Mouse (Mus musculus) CH12.LX (cell line): ENCODE measurements at regions not wholly inside any gene's neighbourhood (a gene's known extent, or its start where the extent isn't known, plus 50 kb on each side); places are given as distances from the start of the nearest gene placed in this dataset.

Experiments used
- DNase-seq: peaks from one replicate; pipeline ENCODE4 v3.0.0-alpha.2; 2013; ENCODE audit errors: extremely low read depth
- H3K27ac ChIP-seq: 2 replicates; pipeline ENCODE4 v1.5.1; 2012; ENCODE audit warnings: low read depth, mild to moderate bottlenecking, control low read depth, moderate library complexity; ENCODE audit not compliant: insufficient read depth
- H3K27me3 ChIP-seq: replicated peaks from 2 replicates; pipeline ENCODE3; 2012; ENCODE audit warnings: inconsistent platforms
- H3K36me3 ChIP-seq, 2 experiments: replicated peaks in 1 of 2; 2 replicates each; pipeline versions ENCODE3 to v1.6.1; 2012; ENCODE audit warnings: inconsistent platforms in 1 of 2, low read length in 1 of 2, mild to moderate bottlenecking in 1 of 2, mixed read lengths in 1 of 2, moderate library complexity in 1 of 2; ENCODE audit not compliant: control insufficient read depth in 1 of 2, insufficient read depth in 1 of 2
- H3K4me1 ChIP-seq, 2 experiments: 2 replicates each; pipeline ENCODE4 v1.6.1; 2012; ENCODE audit warnings: inconsistent platforms in 1 of 2, moderate library complexity in 1 of 2; ENCODE audit not compliant: insufficient read depth in 2 of 2, control insufficient read depth in 1 of 2
- H3K4me2 ChIP-seq: 2 replicates; pipeline ENCODE4 v1.6.1; 2012; ENCODE audit warnings: low read depth, mild to moderate bottlenecking, control low read depth; ENCODE audit not compliant: poor library complexity, insufficient read depth, severe bottlenecking
- H3K4me3 ChIP-seq, 3 experiments: fragments of 150-350 bp in 1 of 3; sonication (generic) in 1 of 3; replicated peaks in 1 of 3; 2 replicates each; pipeline versions ENCODE3 to v1.5.1; 2011 to 2012; ENCODE audit warnings: low read depth in 2 of 3, low read length in 2 of 3, mild to moderate bottlenecking in 2 of 3, moderate library complexity in 2 of 3, control low read depth in 1 of 3, improper control_type of control experiment in 1 of 3, inconsistent platforms in 1 of 3, mixed read lengths in 1 of 3; ENCODE audit not compliant: poor library complexity in 1 of 3
- H3K79me2 ChIP-seq: replicated peaks from 2 replicates; pipeline ENCODE4 v1.6.1; 2012; ENCODE audit warnings: mild to moderate bottlenecking, moderate library complexity; ENCODE audit not compliant: control insufficient read depth, poor library complexity, insufficient read depth, severe bottlenecking; ENCODE audit errors: extremely low read depth
- H3K9ac ChIP-seq: 2 replicates; pipeline ENCODE4 v1.6.1; 2012; ENCODE audit warnings: low read depth, mild to moderate bottlenecking, control low read depth, moderate library complexity; ENCODE audit not compliant: insufficient read depth
- H3K9me3 ChIP-seq: replicated peaks from 2 replicates; pipeline ENCODE3; 2012; ENCODE audit warnings: low read length, inconsistent platforms, mixed read lengths
- CTCF ChIP-seq, 2 experiments: IDR thresholded peaks in 1 of 2; conservative IDR thresholded peaks in 1 of 2; 2 replicates each; pipeline ENCODE4 v1.5.1; 2011 to 2012; ENCODE audit warnings: low read depth in 2 of 2, low read length in 2 of 2, improper control_type of control experiment in 1 of 2, inconsistent platforms in 1 of 2, mild to moderate bottlenecking in 1 of 2, moderate library complexity in 1 of 2
- E2F4 ChIP-seq: IDR thresholded peaks from 2 replicates; pipeline ENCODE4 v1.6.1; 2011; ENCODE audit warnings: low read depth, low read length, improper control_type of control experiment; ENCODE audit not compliant: insufficient replicate concordance
- GABPA ChIP-seq: IDR thresholded peaks from 2 replicates; pipeline ENCODE4 v1.6.1; 2012; ENCODE audit warnings: low read depth, low read length, improper control_type of control experiment, inconsistent platforms; ENCODE audit not compliant: insufficient replicate concordance
- HCFC1 ChIP-seq: IDR thresholded peaks from 2 replicates; pipeline ENCODE4 v1.6.1; 2012; ENCODE audit warnings: low read depth, mild to moderate bottlenecking, inconsistent platforms, low read length, improper control_type of control experiment
- IRF4 ChIP-seq: IDR thresholded peaks from 2 replicates; pipeline ENCODE4 v1.6.1; 2014; ENCODE audit warnings: low read depth, mild to moderate bottlenecking, inconsistent platforms, low read length, improper control_type of control experiment
- SIN3A ChIP-seq: IDR thresholded peaks from 2 replicates; pipeline ENCODE4 v1.6.1; 2012; ENCODE audit warnings: low read length, improper control_type of control experiment, inconsistent platforms
- SMC3 ChIP-seq: IDR thresholded peaks from 2 replicates; pipeline ENCODE4 v1.6.1; 2011; ENCODE audit warnings: low read depth, low read length, improper control_type of control experiment
- TBP ChIP-seq: conservative IDR thresholded peaks from 2 replicates; pipeline ENCODE4 v1.6.1; 2011; ENCODE audit warnings: low read depth, low read length, improper control_type of control experiment
- dilution Hi-C: fragments of 300-500 bp; cut with MboI; formaldehyde crosslinking; loops from 2 replicates; pipeline ENCODE4 v1.14.3; 2020; ENCODE audit warnings: low sequenced_read_pairs; ENCODE audit not compliant: extremely low pct_unique_long_range_greater_than_20kb, extremely low pct_ligation_motif_present
- in situ Hi-C: fragments of 300-500 bp; cut with MboI; formaldehyde crosslinking; loops from 3 replicates; pipeline ENCODE4 v1.14.3; 2019; ENCODE audit warnings: low sequenced_read_pairs, low pct_ligation_motif_present, low pct_unique_long_range_greater_than_20kb, mixed read lengths

- Histone ChIP-seq H3K4me2 (no peak overlapping the region), H3K36me3 (no peaks in the 10 kb centered on the region), H3K9me3 (peaks cover 62% of the 10 kb centered on the region), H3K4me3 (no peak overlapping the region), H3K79me2 (no peaks in the 10 kb centered on the region), H3K27me3 (no peaks in the 10 kb centered on the region), H3K4me1 (no peaks in the 10 kb centered on the region), H3K9ac (no peak overlapping the region), H3K27ac (no peak overlapping the region)
- dilution Hi-C loops (no loop called here), in situ Hi-C loops (no loop called here)
- DNase-seq, result no peak
- TF ChIP-seq SMC3, result no peak
- TF ChIP-seq GABPA, result no peak
- TF ChIP-seq SIN3A, result no peak
- TF ChIP-seq E2F4, result no peak
- TF ChIP-seq CTCF (conservative IDR thresholded peaks at IDR 0.05 in 1 of 2, IDR thresholded peaks at IDR 0.05 in 1 of 2; ENCODE audit: low read depth in 2 of 2, low read length in 2 of 2), result no peak
- TF ChIP-seq HCFC1, result no peak
- TF ChIP-seq TBP, result no peak
- TF ChIP-seq IRF4, result no peak
These were observed 60.2 kb upstream of the Rbms3 start for GRCm38 (mm10) chr9:117689946-117690345.
